Comparison of ENCODE assay signal across 8 mouse cellular contexts in the genomic region with DNA sequence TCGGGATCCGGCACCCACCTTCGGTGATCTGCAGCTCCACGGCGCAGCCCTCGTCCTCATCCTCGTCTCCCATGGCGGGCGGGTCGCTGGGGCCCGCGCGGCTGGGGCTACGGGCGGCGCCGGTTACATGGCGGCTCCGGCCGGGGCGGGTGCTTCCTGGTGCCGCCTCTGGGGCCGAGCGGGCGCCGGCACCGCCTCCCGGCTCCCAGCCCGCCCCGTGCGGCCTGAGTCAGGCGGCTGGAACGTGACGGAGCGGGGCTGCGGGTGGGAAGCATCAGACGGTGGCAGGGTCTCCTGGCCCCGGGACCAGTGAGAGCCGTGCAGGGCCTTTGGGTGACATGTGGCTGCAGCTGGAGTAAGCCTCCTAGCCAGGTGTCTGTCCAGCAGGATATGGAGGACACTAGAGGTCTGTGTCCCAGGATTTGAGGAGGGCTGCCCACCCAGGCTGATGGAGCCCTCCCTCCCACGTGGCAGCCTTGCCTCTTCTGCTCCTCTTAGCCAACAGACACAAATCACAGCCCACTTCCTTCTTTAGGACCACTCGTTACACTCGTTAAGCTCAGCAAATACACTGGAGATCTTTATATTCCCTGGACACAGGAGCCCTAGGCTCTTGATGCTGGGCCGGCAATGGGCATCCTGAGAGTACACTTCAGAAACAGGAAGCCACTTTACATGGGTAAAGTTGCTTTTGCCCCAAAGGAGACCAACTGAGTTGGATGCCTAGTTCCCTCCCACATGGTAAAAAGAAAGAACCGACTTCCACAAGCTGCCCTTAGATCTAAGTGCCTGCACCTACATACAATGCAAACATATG. TPM values are rescaled to one million over a fixed set of nuclear protein-coding genes. Genes with fewer than 3 reads are reported as not detected.
A peak's percentile ranks its signal among the peaks of the same experiment; 100 is the strongest.
DNase-seq lines count a peak whose midpoint lies in the region; ATAC-seq and TF ChIP-seq lines count a peak whose summit lies in the region.

Gene Rps6ka4, minus strand, starts transcription at position 162 of the 817 bp plus-strand sequence.

- ATAC-seq in heart, embryonic 11.5 days (replicated peaks; ENCODE audit: insufficient number of reproducible peaks, low FRiP score, low TSS enrichment), result peak; percentile 80
- ATAC-seq in kidney, embryonic 14.5 days (ENCODE audit: low FRiP score, low TSS enrichment), result peak; percentile 85
- ATAC-seq in limb, embryonic 15.5 days (ENCODE audit: insufficient number of reproducible peaks, low FRiP score, low TSS enrichment, low read depth), result peak; percentile 87
- ATAC-seq in midbrain, embryonic 15.5 days (replicated peaks), result peak; percentile 70

- H3K27me3 ChIP-seq in heart, embryonic 11.5 days (ENCODE audit: control insufficient read depth, insufficient read depth, low read length), result peaks cover 54% of the 10 kb centered on the region
- H3K27me3 ChIP-seq in kidney, embryonic 14.5 days (ENCODE audit: control insufficient read depth, insufficient read depth, low read length), result 0 out of 2 replicates have a peak, but pooled peaks cover 4% of the 10 kb centered on the region
- H3K27me3 ChIP-seq in limb, embryonic 15.5 days, result peaks cover 66% of the 10 kb centered on the region
- H3K27me3 ChIP-seq in midbrain, embryonic 15.5 days (replicated peaks), result peaks cover 29% of the 10 kb centered on the region

- WGBS in heart, embryonic 11.5 days (ENCODE audit: insufficient replicate concordance), result 3% methylated on average over 44 of the region's 44 CpGs
- under 1% methylated on average over 43 of the region's 44 CpGs for WGBS in kidney, embryonic 14.5 days
- 2% methylated on average over 44 of the region's 44 CpGs for WGBS in limb, embryonic 15.5 days
- WGBS in midbrain, embryonic 15.5 days, result 1% methylated on average over 44 of the region's 44 CpGs

- DNase-seq in 416B (ENCODE audit: low read depth), result peak; percentile 68
- peak; percentile 87 for DNase-seq in adrenal gland, postnatal 14 days
- DNase-seq in spleen, postnatal 10 days (ENCODE audit: low spot score in 2 of 2), result peak; percentile 56 to 68

- peak within 1 kb of the TSS; percentile 94 for H3K4me3 ChIP-seq in embryonic fibroblast, embryonic 13.5 days (ENCODE audit: insufficient read depth, low read length)
- peak within 1 kb of the TSS; percentile 69 for H3K4me3 ChIP-seq in heart, embryonic 11.5 days (ENCODE audit: low read depth, low read length)
- H3K4me3 ChIP-seq in kidney, embryonic 14.5 days (ENCODE audit: low read length), result peak within 1 kb of the TSS; percentile 48
- peak within 1 kb of the TSS; percentile 74 for H3K4me3 ChIP-seq in limb, embryonic 15.5 days
- H3K4me3 ChIP-seq in midbrain, embryonic 15.5 days, result peak within 1 kb of the TSS; percentile 57

- no peak for TF ChIP-seq CTCF in embryonic fibroblast, embryonic 13.5 days (IDR thresholded peaks at IDR 0.05; ENCODE audit: borderline replicate concordance, insufficient read depth, low read length)

- no peaks in the 10 kb centered on the region; the same call in 1 of the 2 replicates for H3K4me1 ChIP-seq in embryonic fibroblast, embryonic 13.5 days (ENCODE audit: control insufficient read depth, insufficient read depth, low read length)
- 0 out of 2 replicates have a peak, but pooled peaks cover 8% of the 10 kb centered on the region for H3K4me1 ChIP-seq in heart, embryonic 11.5 days (ENCODE audit: control insufficient read depth, insufficient read depth, low read length)
- H3K4me1 ChIP-seq in kidney, embryonic 14.5 days (ENCODE audit: control insufficient read depth, insufficient read depth, low read length), result peaks cover 12% of the 10 kb centered on the region
- H3K4me1 ChIP-seq in limb, embryonic 15.5 days, result peaks cover 18% of the 10 kb centered on the region
- peaks cover 18% of the 10 kb centered on the region for H3K4me1 ChIP-seq in midbrain, embryonic 15.5 days

- peaks cover 5% of the 10 kb centered on the region; the same call in 1 of the 2 replicates for H3K36me3 ChIP-seq in heart, embryonic 11.5 days (ENCODE audit: control insufficient read depth, insufficient read depth, low read length)
- peaks cover 8% of the 10 kb centered on the region; the same call in 1 of the 2 replicates for H3K36me3 ChIP-seq in kidney, embryonic 14.5 days (ENCODE audit: control insufficient read depth, insufficient read depth, low read length)
- peaks cover 30% of the 10 kb centered on the region for H3K36me3 ChIP-seq in limb, embryonic 15.5 days
- no peaks in the 10 kb centered on the region for H3K36me3 ChIP-seq in midbrain, embryonic 15.5 days (replicated peaks)

- H3K4me2 ChIP-seq in heart, embryonic 11.5 days, result peak within 1 kb of the TSS; percentile 92
- H3K4me2 ChIP-seq in kidney, embryonic 14.5 days (replicated peaks; ENCODE audit: low read depth, low read length), result peak within 1 kb of the TSS; percentile 73
- H3K4me2 ChIP-seq in limb, embryonic 15.5 days, result peak within 1 kb of the TSS; percentile 80
- peak within 1 kb of the TSS; percentile 99 for H3K4me2 ChIP-seq in midbrain, embryonic 15.5 days

- H3K27ac ChIP-seq in embryonic fibroblast, embryonic 13.5 days (ENCODE audit: insufficient read depth, low read length), result peak within 1 kb of the TSS; percentile 28
- no peak within 1 kb of the TSS for H3K27ac ChIP-seq in heart, embryonic 11.5 days (ENCODE audit: low read depth, low read length)
- H3K27ac ChIP-seq in kidney, embryonic 14.5 days (ENCODE audit: low read depth, low read length), result 0 out of 2 replicates have a peak within 1 kb of the TSS, but pooled peaks have one; percentile 38
- H3K27ac ChIP-seq in limb, embryonic 15.5 days, result peak within 1 kb of the TSS; percentile 75
- 0 out of 2 replicates have a peak within 1 kb of the TSS, but pooled peaks have one; percentile 1 for H3K27ac ChIP-seq in midbrain, embryonic 15.5 days

- no peaks in the 10 kb centered on the region for H3K9me3 ChIP-seq in heart, embryonic 11.5 days (replicated peaks; ENCODE audit: control insufficient read depth, low read length)
- no peaks in the 10 kb centered on the region for H3K9me3 ChIP-seq in kidney, embryonic 14.5 days (ENCODE audit: control insufficient read depth, low read length)
- H3K9me3 ChIP-seq in limb, embryonic 15.5 days, result no peaks in the 10 kb centered on the region
- H3K9me3 ChIP-seq in midbrain, embryonic 15.5 days, result no peaks in the 10 kb centered on the region

- TF ChIP-seq POLR2A in embryonic fibroblast, embryonic 13.5 days (IDR thresholded peaks at IDR 0.05; ENCODE audit: low read depth, low read length), result peak; percentile 71

- H3K9ac ChIP-seq in heart, embryonic 11.5 days (ENCODE audit: low read depth, low read length), result peak within 1 kb of the TSS; percentile 75
- peak within 1 kb of the TSS; percentile 56 for H3K9ac ChIP-seq in kidney, embryonic 14.5 days (ENCODE audit: low read depth, low read length)
- H3K9ac ChIP-seq in limb, embryonic 15.5 days, result peak within 1 kb of the TSS; percentile 74
- H3K9ac ChIP-seq in midbrain, embryonic 15.5 days, result peak within 1 kb of the TSS; percentile 64

RNA-seq across cellular contexts. Expression of gene Rps6ka4, which starts in this region (rescaled TPM):
- total RNA-seq in adrenal gland, postnatal 14 days (2021), result 21.4 and 21.7 TPM in 2 replicates
- 32.6 and 36.8 TPM in 2 replicates for polyA plus RNA-seq in embryonic fibroblast, embryonic 13.5 days (2011; ENCODE audit: insufficient read length, low read depth, missing spikeins)
- polyA plus RNA-seq in heart, embryonic 11.5 days (2014; fragmentation: Nextera tagmentation; extraction: Ambion mirVana), result 11.1 and 11.7 TPM in 2 replicates
- 11.8 and 15.1 TPM in 2 replicates for polyA plus RNA-seq in kidney, embryonic 14.5 days (2014; fragmentation: Nextera tagmentation; extraction: Ambion mirVana)
- polyA plus RNA-seq in limb, embryonic 15.5 days (2015; fragmentation: Nextera tagmentation; extraction: Ambion mirVana), result 33.5 and 36.1 TPM in 2 replicates
- 10.5 and 11.9 TPM in 2 replicates for polyA plus RNA-seq in midbrain, embryonic 15.5 days (2015; fragmentation: Nextera tagmentation; extraction: Ambion mirVana)
